Mouse (Mus musculus) embryo, embryonic 10 days (tissue): Measurements from ENCODE around the gene Emc10.

Experiments used
- DNase-seq: peaks from one replicate; pipeline ENCODE4 v3.0.0-alpha.2; 2015; ENCODE audit warnings: low spot score

Emc10 gene

DNA sequence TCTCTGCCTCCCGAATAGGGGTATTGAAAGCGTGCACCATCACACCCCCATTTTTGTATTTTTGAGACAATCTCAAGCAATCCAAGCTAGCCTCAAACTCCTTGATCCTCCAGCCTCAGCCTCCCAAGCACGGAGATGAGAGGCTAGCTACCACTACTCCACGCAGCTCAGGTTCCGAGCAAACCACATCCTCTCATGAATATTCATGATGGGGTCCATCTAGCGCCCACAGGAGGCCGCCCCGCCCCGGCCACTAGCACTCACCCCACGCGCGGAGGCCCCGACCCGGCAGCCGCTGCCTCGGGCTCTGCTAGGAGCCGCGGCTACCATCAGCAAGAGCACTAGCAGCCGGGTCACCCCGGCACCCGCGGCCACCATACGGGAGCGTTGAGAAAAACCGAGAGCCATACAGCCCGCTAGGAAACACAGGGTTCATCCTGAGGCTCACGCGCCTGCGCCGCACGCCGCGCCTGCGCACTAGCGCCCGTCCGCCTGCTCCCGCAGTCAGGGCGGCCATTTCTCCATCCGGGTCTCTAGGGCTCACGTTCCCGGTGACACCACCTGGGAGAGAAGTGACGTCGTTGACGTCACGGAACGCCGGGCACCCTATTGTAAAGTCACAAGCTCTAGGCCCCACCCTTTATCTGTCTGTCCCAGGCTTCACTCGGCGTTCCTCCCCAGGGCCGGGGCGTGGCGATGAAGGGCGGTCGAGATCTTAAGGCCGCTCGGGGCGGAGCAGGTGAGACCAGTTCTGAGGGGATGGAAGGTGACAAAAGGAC, at the start of gene Emc10, which contains the start of gene Fam71e1:
Gene Emc10, minus strand, starts transcription at position 538 of the 779 bp plus-strand sequence.
Gene Fam71e1, plus strand, starts transcription at position 590 of the 779 bp plus-strand sequence.
- DNase-seq: peak; percentile 99

GRCm38 (mm10) chr7:44543071-44543470, 46.7 kb upstream of the Emc10 start:
- no peak for DNase-seq

- no peak for DNase-seq
Measured at GRCm38 (mm10) chr7:44542555-44542954, 46.2 kb upstream of the Emc10 start.

GRCm38 (mm10) chr7:44538756-44539624, 42.7 kb upstream of the Emc10 start:
- no peak for DNase-seq

- no peak for DNase-seq
Measured at GRCm38 (mm10) chr7:44537496-44537895, 41.2 kb upstream of the Emc10 start.

DNA sequence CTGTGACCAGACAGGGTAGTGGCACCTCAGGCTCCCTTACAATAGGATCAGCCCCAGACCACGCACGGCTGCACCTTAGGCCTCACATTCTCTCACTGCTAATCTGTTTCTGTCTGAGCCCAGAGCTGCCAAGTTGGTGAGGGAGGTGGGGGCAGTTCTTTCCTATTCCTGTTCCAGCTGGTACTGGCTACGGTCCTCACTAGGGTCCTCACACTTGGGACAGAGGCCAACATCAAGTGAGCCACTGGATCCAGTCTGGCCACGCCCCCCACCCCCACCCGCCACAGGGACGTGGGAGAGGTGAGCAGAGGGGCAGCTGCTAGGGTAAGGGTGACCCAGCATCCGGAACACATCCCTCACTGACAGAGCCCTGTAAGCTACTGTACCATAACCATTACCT, 40.7 kb upstream of the Emc10 start:
- no peak for DNase-seq

DNA sequence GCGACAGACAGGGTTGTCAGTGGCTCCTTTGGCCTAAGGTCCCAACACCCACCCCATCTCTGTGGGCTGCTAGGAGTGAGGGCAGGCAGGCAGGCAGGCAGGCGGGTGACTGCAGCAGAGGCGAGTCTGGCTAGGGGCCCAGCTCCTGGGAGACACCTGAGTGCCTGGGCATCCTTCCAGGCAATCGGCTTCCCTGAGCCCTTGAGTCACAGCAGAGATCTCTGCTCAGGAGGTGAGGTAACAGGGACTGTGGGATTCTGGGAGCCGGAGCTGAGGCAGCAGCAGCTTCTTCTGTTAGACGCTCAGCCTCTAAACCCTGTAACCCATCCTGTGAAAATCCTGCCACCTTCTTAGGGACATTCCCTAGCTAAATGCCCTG, 40.2 kb upstream of the Emc10 start:
- DNase-seq: no peak

GRCm38 (mm10) chr7:44535657-44536589, 39.6 kb upstream of the Emc10 start:
- no peak for DNase-seq

DNA sequence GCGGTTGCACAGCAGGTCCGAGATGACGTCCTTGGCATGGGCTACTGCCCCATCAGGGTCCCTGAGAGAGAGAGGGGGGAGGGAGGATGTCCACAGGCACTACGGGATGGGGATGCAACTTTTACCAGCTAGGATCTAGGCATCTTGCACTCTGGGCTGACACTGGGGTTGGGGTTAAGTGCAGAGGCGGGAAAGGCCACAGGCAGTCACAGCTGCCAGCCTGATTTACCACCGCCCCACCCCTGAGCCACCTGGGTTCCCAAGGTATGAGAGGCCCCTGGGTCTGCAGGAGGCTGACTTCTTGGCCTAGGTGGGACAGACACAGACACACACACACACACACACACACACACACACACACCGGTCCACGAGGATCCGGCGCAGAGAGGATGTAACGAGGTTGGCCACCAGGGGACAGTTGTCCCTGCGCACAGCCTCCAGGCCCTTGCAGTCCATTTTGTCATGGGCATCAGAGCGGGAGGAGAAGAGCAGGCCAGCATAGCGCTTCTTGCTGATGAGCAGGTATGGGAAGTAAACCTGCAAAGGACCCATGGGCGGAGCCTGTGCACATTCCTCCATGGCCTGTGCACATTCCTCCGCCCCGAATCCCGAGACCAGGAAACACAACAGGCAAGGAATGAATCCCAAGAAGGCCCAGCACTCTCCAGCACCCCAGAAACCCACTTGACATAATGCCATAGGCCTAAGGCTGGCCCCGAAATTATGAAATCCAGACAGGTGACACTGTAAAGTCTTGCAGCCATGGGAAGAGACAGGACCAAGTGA, 38.5 kb upstream of the Emc10 start:
- DNase-seq: no peak

- DNase-seq: no peak
Measured at GRCm38 (mm10) chr7:44534242-44534641, 37.9 kb upstream of the Emc10 start.

DNA sequence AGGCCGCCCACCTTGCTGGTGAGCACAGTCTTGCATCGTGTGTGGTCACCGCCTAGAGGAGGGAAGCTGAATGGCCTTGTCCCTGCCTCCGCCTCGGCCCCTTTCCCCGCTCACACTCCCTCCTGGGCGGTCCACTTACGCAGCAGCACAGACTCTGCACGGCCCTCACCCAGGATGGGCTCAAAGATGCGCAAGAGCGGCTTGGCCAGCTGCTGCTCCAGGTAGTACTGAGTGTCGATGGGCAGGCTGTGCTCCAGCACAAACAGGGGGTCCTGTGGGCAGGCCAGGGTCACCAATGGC, 37.4 kb upstream of the Emc10 start:
- peak; percentile 18 for DNase-seq

DNA sequence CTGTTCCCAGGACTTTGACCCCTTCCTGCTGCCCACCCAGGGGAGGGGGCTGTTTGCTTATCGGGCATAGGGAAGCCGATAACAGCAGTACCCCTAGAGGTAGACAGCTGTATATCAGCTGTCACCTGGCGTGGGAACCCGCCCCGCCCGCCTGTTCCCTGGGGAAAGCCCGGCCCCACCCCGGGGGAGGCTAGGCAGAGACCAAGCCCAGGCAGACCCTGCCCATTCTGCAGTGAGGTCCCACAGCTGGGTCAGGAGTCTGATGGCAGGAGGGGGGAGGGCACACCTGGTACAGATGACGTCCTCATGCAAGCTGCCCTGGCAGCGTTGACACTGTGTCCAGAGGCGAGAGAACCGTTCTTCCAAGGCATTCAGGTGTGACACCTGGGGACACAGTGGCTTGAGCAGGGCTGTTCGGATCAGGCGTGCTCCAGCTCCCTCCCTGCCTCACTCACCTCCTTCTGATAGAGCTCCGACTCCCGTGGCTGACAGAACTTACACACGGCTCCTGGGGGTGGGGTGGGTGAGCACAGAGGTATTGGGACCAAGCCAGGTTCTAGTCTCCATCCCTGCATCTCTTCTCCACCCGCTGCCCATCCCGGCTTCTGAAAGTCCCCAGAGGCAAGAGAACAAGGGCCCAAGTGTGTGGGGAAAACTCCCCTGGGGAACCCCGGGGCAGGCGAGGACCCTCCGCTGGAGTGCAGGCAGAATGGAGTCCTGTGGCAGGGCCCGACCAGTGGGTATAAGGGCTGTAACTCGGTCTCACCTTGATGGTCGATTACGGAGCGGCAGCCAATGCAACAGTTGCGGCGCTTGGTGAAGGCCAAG, 36.8 kb upstream of the Emc10 start:
- DNase-seq: no peak

GRCm38 (mm10) chr7:44531946-44532732, 35.8 kb upstream of the Emc10 start, which contains the start of gene Spib:
TSS of gene Spib (minus strand) at chr7:44532071.
- no peak for DNase-seq

- DNase-seq: no peak
Measured at GRCm38 (mm10) chr7:44531207-44531606, 34.9 kb upstream of the Emc10 start.

- DNase-seq: no peak
Measured at GRCm38 (mm10) chr7:44530507-44530906, 34.2 kb upstream of the Emc10 start.

DNA sequence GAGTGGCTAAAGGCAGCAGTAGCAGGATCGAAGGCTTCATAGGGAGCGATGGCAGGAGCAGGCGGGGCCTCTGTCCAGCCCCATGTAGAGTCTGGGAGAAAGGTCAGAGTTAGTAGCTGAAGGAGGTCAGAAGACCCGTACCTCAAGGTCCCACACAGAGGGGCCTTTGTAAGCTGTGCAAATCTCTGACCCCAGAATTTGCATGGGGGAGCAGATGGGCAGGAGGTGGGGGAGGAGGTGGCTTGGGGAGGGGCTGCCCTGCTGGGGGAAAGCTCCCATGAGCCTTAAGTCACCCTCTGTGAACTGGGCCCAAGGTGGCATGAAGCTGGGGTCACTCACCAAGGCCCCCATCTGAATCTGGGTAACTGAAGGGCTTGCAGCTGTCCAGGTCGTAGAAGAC, 33.2 kb upstream of the Emc10 start:
- DNase-seq: no peak

- peak; percentile 74 for DNase-seq
Measured at GRCm38 (mm10) chr7:44527483-44528398, 31.4 kb upstream of the Emc10 start.

DNA sequence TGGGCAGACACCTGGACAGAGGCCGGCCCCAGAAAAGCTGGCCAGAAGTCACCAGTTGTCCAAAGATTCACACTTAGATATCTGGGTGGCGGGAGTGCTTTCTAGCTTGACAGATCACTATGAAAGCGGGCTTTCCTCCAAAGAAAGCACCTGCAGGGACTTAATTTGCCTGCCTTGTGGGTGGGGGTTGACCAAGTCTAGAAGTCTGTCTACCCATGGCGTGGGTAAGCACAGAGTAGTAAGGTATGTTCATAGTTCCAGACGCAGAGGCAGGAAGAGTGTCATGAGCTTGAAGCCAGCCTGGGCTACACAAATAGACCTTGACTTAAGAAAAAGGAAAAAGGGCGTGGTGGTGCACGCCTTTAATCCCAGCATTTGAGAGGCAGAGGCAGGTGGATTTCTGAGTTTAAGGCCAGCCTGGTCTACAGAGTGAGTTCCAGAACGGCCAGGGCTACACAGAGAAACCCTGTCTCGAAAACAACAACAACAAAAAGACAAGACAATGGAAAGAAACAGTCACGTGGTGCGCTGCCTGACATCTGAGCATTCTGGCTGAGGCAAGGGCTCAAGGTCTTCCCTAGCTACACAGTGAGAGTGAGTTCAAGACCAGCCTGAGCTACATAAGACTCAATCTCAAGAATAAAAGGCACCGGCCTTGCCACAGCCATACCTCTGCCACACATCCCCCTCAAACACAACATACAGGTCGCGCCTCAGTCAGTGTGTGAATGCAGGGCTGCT, 30.3 kb upstream of the Emc10 start:
- DNase-seq: no peak
